Mouse (Mus musculus) adrenal gland, adult 18-20 months (tissue): ENCODE data around the gene Ripor3. TPM values are rescaled to one million over a fixed set of nuclear protein-coding genes. Genes with fewer than 3 reads are reported as not detected.
"Not testable (repeated sequence)": the region's sequence is repeated elsewhere in the genome, so short reads cannot be mapped to it uniquely, and the experiment has no call there.

Experiments
- DNase-seq, 2 experiments: peaks; one replicate each; pipeline ENCODE4 v3.0.0; 2021 to 2022; ENCODE audit warnings: low spot score in 2 of 2
- long read RNA-seq, 2 experiments: library from polyadenylated mRNA; stranded (forward); transcript quantifications; one replicate each; pipeline ENCODE4 v2.0.0; 2021
- total RNA-seq, 2 experiments: library from RNA; stranded (reverse); gene quantifications; 1 replicate in 1 of 2; 2 replicates in 1 of 2; pipeline ENCODE4 v1.2.3; 2021

Ripor3 gene
- 1 to 10 TPM; 1.8 TPM for total RNA-seq
- long read RNA-seq, experiment 1: 0 reads
- long read RNA-seq, experiment 2: 0 reads

DNA sequence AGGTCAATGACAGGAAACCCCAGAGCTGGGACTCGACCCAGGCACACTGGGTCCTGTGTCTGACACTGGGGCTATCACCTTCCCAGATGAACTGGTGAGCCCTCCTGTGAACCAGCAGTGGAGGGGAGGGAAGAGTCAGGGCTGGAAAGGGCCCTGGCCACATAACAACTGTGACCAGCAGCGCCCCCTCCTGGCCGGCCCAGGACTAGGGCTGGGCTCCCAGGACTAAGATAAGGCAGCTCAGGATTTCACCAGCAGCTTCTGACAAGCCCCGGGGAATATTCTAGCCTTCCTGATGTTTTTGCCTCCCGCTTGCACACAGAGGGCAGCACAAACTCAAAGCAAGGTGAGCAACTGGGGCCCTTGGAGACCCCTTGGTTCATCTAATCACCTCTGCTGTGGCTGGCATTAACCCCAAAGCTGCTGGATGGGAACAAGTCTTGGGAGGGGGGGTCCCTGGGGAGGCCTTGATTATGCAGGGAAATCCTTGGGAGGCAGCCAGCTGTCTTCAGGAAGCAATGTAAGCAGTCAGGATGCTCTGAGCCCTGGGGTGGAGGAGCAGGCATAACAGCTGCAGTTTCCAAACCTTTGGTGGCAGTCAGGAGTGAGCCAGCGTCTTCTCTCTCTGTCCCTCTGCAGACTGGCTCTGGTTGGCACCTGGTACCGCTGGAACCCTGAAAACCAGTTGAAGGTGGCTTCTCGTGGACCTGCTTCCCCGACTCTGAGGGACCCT lies at the start of gene Ripor3:
Gene Ripor3, minus strand, starts transcription at position 683 of the 733 bp plus-strand sequence.
- DNase-seq: peak; percentile 73 to 74

- no peak for DNase-seq
Measured at GRCm38 (mm10) chr2:168059200-168059790, 48.9 kb upstream of the Ripor3 start.

DNA sequence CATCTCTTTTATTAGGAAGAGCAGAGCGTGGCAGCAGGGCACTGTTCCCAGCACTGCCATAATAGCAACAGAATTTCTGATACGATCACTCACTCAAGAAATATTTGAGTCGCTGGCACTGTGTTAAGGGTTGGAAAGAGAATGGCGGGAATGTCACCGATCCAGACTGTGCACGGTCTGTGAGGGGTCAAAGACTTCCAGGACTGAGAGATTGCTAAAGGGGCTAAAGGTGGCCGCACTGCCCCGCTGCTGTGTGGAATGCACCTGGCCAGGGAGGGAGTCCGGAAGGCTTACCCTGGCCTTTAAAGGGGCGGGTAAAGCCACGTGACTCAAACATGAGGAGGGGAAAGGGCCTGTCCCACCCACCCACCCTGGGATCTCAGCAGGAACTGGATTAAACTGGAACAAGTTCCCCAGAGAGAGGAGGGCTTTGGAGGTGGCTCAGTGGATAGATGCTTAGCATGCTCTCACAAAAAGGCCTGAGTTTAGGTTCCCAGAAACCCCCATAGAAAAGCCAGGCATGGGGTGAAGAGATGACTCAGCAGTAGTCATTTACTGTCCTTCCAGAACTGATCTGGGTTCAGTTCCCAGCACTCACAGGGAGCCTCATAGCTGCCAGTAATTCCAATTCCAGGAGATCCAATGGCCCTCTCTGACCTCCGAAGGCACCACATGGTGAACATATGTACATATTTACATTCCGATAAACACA lies 48.2 kb upstream of the Ripor3 start:
- no peak for DNase-seq

GRCm38 (mm10) chr2:168057876-168058275 lies 47.5 kb upstream of the Ripor3 start:
- not testable (repeated sequence) for DNase-seq

GRCm38 (mm10) chr2:168056666-168056933 lies 46.2 kb upstream of the Ripor3 start:
- no peak for DNase-seq

GRCm38 (mm10) chr2:168055910-168056665 lies 45.7 kb upstream of the Ripor3 start:
- DNase-seq: no peak

DNA sequence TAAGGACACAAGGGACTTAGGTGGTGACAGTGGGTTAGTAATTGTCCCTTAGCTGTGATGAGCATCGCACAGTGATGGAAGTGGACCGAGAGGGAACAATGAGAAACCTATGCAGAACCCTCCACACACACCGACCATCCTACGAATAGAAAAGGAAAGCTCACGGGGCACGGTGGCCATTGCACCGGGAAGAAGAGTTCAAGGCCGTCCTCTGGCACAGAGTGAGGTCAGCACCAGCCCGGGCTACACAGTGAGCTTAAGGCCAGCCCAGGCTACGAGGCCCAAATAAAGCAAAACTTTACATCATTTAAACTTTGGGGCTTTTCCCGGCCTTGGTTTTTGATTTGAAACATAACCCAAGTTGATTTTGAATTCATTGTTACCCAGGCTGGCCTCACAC lies 43.7 kb upstream of the Ripor3 start:
- DNase-seq: no peak

- DNase-seq: peak; percentile 56 to 57
Measured at GRCm38 (mm10) chr2:168052689-168053088, 42.3 kb upstream of the Ripor3 start.

DNA sequence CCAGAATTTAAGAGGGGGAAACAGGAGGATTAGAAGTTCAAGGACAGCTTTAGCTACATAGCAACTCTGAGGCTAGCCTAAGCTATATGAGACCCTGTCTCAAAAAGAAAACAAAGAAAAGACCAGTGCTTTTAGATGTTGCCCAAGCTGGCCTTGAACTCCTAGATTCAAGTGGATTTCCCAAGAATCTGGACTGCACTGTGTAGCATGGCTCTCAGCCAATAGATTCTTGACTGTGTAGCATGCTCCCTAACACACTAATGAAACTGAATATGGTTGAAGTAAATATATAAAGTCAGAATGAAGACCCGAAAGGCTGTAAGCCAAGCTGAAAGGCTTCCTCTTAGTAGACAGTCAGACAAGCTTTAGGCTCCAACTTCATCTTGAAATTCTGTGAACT lies 41.7 kb upstream of the Ripor3 start:
- no peak for DNase-seq

DNA sequence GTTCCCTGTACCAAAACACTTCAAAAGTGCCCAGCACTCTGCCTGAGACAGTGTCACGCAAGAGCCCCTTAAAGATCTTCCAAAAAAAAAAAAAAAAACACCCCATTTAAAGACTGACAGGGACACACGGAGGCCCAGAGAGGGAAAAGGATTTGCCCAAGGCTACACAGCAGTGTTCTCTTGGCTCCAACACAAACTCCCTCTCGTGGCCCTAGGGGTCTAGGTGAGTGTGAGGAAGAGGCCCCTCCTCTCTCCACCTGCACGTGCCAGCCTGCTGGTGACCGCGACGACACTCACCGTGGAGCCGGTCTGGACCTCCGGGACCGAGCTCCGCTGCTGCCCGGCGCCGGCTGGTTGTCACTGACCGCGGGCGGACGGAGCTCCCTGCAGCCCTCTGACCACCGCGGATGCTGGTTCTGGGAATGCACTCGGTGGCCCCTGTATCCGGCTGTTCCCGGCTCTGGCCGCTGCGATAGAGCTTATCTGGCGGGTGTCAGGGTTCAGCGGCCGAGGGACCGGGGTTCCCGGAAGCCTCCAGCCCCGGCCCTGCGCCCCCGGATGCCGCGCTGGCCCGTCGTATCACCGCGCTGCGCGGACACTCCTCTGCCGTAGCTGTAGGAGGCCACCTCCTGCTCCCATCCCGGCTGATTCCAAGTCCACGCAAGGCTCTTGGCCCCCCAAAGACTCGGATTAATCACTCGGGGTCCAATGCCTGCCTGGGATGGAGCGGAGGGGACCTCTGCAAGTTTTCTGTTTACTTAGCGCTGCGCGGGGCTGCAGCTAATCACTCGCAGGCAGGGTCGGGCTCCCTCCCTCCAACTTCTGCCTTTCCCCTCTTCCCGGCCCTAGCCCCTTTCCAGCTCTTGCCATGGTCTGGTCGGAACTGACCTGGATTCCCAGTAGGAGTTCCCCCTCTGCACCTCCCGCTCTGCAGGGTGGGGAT lies 39.9 kb upstream of the Ripor3 start:
- DNase-seq: peak in 1 of 2 experiments; percentile 40

DNA sequence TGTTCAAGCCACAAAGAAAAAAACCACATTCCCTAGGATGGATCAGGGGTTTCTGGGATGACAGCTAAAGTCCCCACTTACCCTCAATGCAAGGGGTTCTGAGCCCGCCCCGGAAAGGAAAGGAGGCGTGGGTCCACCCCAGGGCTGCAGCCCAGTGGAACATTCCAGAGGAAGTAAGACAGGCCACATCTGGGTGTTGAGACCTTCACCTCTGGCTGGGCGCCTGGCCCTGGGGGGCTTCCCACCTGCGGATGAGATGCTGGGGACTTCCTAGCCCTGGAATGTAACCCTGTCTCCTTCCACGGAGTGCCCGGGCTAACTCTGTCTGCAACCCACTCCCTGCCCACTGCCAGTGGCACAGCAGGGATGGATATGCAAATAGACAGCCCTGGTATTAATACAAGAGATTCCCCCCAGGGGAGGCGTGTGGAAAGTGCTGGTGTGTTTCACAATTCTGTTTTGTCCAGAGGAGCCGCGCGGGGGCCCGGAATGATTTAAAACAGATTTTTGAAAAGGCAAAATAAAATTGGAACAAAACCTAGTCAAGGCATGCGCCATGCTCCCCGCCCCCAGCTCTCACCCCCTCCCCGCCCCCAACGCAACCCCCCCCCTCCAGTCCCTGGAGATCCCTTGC lies 38.7 kb upstream of the Ripor3 start:
- DNase-seq: peak in 1 of 2 experiments; percentile 33

DNA sequence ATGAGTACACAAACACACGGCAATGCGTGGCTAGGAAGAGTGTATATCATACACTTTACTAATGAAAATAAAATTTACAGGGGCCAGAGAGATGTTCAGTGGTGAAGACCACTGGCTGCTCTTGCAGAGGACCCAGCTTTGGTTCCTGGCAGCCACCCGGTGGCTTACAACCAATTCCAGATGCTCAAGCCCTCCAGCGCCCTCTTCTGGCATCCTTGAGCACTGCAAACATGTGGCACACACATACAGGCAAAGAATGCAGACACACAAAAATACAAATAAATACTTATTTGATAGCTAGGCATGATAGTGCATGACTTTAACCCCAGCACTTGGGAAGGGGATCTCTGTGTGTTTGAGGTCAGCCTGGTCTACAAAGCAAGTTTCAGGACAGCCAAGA lies 36.0 kb upstream of the Ripor3 start:
- no peak for DNase-seq

GRCm38 (mm10) chr2:168045771-168046170 lies 35.4 kb upstream of the Ripor3 start:
- no peak for DNase-seq

GRCm38 (mm10) chr2:168045357-168045756 lies 34.9 kb upstream of the Ripor3 start:
- no peak for DNase-seq

GRCm38 (mm10) chr2:168044681-168045287 lies 34.4 kb upstream of the Ripor3 start:
- DNase-seq: no peak

DNA sequence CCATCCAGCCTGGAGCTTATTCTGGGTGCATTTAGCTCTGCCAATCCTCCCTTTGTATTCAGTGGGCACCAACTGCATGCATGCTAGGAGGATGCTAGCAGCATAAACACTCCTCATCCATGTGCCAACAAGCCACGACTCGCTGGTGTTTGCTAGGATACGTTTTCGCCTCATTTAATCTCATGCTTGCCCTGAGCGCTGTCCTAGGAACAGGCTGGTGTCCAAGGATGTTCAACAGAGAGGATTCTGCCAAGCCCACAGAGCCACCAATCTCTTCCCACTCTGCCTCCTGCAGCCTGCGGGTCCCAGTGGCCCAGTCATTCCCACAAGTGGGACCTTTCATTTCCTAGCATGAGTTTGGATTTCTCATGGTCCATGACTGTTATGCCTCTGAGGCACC lies 31.6 kb upstream of the Ripor3 start:
- no peak for DNase-seq

- DNase-seq: no peak
Measured at GRCm38 (mm10) chr2:168040751-168041150, 30.3 kb upstream of the Ripor3 start.

DNA sequence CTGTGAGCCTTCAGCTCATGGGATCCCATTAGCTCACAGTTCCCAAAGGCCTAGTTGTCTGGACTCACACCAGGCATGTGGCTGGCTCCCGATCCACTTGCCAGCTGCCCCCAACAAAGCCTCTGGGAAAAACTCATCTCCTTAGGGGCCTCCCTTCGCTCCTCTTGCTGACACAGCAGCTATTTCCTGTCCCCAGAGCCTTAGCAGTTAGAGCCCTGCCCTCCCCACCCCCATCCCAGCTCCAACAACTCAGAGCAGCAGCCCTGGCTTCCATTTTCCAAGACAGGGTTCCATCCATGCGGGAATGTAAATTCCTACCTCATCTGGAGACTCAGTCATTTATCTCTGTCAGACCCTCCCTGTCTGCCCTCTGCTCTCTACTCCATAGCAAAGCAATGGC lies 26.6 kb upstream of the Ripor3 start:
- no peak for DNase-seq

- no peak for DNase-seq
Measured at GRCm38 (mm10) chr2:168035907-168036306, 25.5 kb upstream of the Ripor3 start.

DNA sequence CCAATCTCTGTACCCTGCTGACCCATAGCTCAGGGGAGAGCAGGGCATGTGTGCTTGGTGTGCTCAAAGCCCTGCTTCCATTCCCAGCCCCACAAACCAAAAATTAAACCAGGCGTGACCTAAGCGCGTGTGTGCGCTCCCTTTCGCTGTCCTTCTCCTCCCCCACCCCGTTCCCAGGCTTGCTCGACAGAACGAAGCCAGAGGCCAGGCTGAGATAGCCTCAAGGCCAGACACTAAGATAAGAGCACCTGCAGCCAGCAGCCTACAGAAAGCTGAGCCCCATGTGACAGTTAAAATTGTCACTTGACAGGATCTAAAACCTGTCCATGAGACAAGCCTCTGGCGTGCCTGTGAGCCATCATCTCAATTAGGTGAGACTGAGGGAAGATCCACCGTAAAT lies 23.5 kb upstream of the Ripor3 start:
- no peak for DNase-seq
